Mouse (Mus musculus): ENCODE measurements around the gene Exoc7. TPM values are rescaled to one million over a fixed set of nuclear protein-coding genes. Genes with fewer than 3 reads are reported as not detected.
"Not testable (repeated sequence)": the region's sequence is repeated elsewhere in the genome, so short reads cannot be mapped to it uniquely, and the experiment has no call there.

Exoc7 gene
- polyA plus RNA-seq, 1 experiment: 40.3 TPM

- no peak overlapping the region for H3K27ac ChIP-seq (ENCODE audit: control insufficient read depth, insufficient read depth, low read depth, low read length)
- H3K27me3 ChIP-seq (ENCODE audit: control insufficient read depth, insufficient read depth, low read length): no peaks in the 10 kb centered on the region
- peaks cover 2% of the 10 kb centered on the region for H3K36me3 ChIP-seq (ENCODE audit: control insufficient read depth, insufficient read depth, low read length)
- H3K4me3 ChIP-seq (ENCODE audit: control insufficient read depth, low read depth, low read length): no peak overlapping the region
- TF ChIP-seq CTCF (IDR thresholded peaks at IDR 0.05; ENCODE audit: control insufficient read depth, insufficient read depth, insufficient replicate concordance, low read depth, low read length) (no peak), POLR2A (IDR thresholded peaks at IDR 0.05; ENCODE audit: control insufficient read depth, low read depth, low read length) (no peak)
- H3K4me1 ChIP-seq (ENCODE audit: control insufficient read depth, insufficient read depth, low read length): peaks cover 6% of the 10 kb centered on the region
Measured at GRCm38 (mm10) chr11:116285770-116286191, 21.3 kb downstream of the Exoc7 start.

- TF ChIP-seq POLR2A (IDR thresholded peaks at IDR 0.05; ENCODE audit: control insufficient read depth, low read depth, low read length): no peak
- no peak for TF ChIP-seq CTCF (IDR thresholded peaks at IDR 0.05; ENCODE audit: control insufficient read depth, insufficient read depth, insufficient replicate concordance, low read depth, low read length)
Measured at GRCm38 (mm10) chr11:116283982-116284381, 23.1 kb downstream of the Exoc7 start.

DNA sequence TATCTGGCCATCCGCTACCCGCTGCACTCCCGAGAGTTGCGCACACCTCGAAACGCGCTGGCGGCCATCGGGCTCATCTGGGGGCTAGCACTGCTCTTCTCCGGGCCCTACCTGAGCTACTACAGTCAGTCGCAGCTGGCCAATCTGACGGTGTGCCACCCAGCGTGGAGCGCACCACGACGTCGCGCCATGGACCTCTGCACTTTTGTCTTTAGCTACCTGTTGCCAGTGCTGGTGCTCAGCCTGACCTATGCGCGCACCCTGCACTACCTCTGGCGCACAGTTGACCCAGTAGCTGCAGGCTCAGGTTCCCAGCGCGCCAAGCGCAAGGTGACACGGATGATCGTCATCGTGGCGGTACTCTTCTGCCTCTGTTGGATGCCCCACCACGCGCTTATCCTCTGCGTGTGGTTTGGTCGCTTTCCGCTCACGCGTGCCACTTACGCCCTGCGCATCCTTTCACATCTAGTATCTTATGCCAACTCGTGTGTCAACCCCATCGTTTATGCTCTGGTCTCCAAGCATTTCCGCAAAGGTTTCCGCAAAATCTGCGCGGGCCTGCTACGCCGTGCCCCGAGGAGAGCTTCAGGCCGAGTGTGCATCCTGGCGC lies 24.0 kb downstream of the Exoc7 start:
- no peak overlapping the region for H3K27ac ChIP-seq (ENCODE audit: control insufficient read depth, insufficient read depth, low read depth, low read length)
- peaks cover 6% of the 10 kb centered on the region for H3K4me1 ChIP-seq (ENCODE audit: control insufficient read depth, insufficient read depth, low read length)
- peak overlapping the region; percentile 11 for H3K4me3 ChIP-seq (ENCODE audit: control insufficient read depth, low read depth, low read length)
- H3K27me3 ChIP-seq (ENCODE audit: control insufficient read depth, insufficient read depth, low read length): no peaks in the 10 kb centered on the region
- TF ChIP-seq POLR2A (IDR thresholded peaks at IDR 0.05; ENCODE audit: control insufficient read depth, low read depth, low read length): no peak
- no peak for TF ChIP-seq CTCF (IDR thresholded peaks at IDR 0.05; ENCODE audit: control insufficient read depth, insufficient read depth, insufficient replicate concordance, low read depth, low read length)
- peaks cover 1% of the 10 kb centered on the region; the same call in 1 of the 2 replicates for H3K36me3 ChIP-seq (ENCODE audit: control insufficient read depth, insufficient read depth, low read length)

More at GRCm38 (mm10) chr11:116283982-116284381, 23.1 kb downstream of the Exoc7 start:
- Histone ChIP-seq H3K4me3 (ENCODE audit: control insufficient read depth, low read depth, low read length) (no peak overlapping the region), H3K27me3 (ENCODE audit: control insufficient read depth, insufficient read depth, low read length) (no peaks in the 10 kb centered on the region), H3K4me1 (ENCODE audit: control insufficient read depth, insufficient read depth, low read length) (peaks cover 6% of the 10 kb centered on the region), H3K36me3 (ENCODE audit: control insufficient read depth, insufficient read depth, low read length) (peaks cover 2% of the 10 kb centered on the region; the same call in 1 of the 2 replicates), H3K27ac (ENCODE audit: control insufficient read depth, insufficient read depth, low read depth, low read length) (no peak overlapping the region)

DNA sequence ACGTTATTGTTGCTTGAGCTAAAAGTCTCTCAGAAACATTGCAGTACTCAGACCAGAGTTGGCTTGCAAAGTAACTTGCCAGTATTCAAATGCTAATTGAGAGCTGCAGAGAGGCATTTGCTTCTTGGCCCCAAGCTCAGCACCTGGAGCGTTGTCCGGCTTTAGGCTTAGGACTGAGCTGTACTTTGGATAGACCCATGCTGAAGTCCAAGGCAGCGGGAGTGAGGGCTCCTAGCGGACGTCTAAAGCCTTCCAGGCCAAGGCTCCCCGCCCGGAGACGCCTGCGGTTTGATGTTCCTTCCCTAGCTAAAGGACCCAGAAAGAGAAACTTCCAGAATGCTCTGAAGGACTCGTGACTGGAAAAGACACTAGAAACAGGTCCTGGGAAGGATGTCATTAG lies 24.9 kb downstream of the Exoc7 start:
- no peak overlapping the region for H3K4me3 ChIP-seq (ENCODE audit: control insufficient read depth, low read depth, low read length)
- no peak for TF ChIP-seq CTCF (IDR thresholded peaks at IDR 0.05; ENCODE audit: control insufficient read depth, insufficient read depth, insufficient replicate concordance, low read depth, low read length)
- TF ChIP-seq POLR2A (IDR thresholded peaks at IDR 0.05; ENCODE audit: control insufficient read depth, low read depth, low read length): no peak
- no peak overlapping the region for H3K27ac ChIP-seq (ENCODE audit: control insufficient read depth, insufficient read depth, low read depth, low read length)
- H3K4me1 ChIP-seq (ENCODE audit: control insufficient read depth, insufficient read depth, low read length): peaks cover 6% of the 10 kb centered on the region
- H3K27me3 ChIP-seq (ENCODE audit: control insufficient read depth, insufficient read depth, low read length): no peaks in the 10 kb centered on the region
- H3K36me3 ChIP-seq (ENCODE audit: control insufficient read depth, insufficient read depth, low read length): no peaks in the 10 kb centered on the region

DNA sequence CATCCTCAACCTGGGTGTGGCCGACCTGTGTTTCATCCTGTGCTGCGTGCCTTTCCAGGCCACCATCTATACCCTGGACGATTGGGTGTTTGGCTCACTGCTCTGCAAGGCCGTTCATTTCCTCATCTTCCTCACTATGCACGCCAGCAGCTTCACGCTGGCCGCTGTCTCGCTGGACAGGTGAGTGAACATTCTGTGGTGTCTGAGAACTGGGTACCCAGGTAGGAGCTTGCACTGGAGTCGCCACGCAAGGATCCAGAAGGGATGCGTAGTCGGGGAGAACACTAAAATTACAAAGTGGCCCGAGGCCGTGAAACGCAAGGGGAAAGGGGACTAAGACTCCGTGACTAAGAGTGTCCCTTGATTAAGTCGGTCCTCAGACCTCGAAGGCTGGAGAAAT lies 25.4 kb downstream of the Exoc7 start:
- H3K27me3 ChIP-seq (ENCODE audit: control insufficient read depth, insufficient read depth, low read length): no peaks in the 10 kb centered on the region
- H3K27ac ChIP-seq (ENCODE audit: control insufficient read depth, insufficient read depth, low read depth, low read length): no peak overlapping the region
- TF ChIP-seq CTCF (IDR thresholded peaks at IDR 0.05; ENCODE audit: control insufficient read depth, insufficient read depth, insufficient replicate concordance, low read depth, low read length) (no peak), POLR2A (IDR thresholded peaks at IDR 0.05; ENCODE audit: control insufficient read depth, low read depth, low read length) (no peak)
- H3K4me3 ChIP-seq (ENCODE audit: control insufficient read depth, low read depth, low read length): peak overlapping the region; percentile 19
- no peaks in the 10 kb centered on the region for H3K36me3 ChIP-seq (ENCODE audit: control insufficient read depth, insufficient read depth, low read length)
- peaks cover 6% of the 10 kb centered on the region for H3K4me1 ChIP-seq (ENCODE audit: control insufficient read depth, insufficient read depth, low read length)

DNA sequence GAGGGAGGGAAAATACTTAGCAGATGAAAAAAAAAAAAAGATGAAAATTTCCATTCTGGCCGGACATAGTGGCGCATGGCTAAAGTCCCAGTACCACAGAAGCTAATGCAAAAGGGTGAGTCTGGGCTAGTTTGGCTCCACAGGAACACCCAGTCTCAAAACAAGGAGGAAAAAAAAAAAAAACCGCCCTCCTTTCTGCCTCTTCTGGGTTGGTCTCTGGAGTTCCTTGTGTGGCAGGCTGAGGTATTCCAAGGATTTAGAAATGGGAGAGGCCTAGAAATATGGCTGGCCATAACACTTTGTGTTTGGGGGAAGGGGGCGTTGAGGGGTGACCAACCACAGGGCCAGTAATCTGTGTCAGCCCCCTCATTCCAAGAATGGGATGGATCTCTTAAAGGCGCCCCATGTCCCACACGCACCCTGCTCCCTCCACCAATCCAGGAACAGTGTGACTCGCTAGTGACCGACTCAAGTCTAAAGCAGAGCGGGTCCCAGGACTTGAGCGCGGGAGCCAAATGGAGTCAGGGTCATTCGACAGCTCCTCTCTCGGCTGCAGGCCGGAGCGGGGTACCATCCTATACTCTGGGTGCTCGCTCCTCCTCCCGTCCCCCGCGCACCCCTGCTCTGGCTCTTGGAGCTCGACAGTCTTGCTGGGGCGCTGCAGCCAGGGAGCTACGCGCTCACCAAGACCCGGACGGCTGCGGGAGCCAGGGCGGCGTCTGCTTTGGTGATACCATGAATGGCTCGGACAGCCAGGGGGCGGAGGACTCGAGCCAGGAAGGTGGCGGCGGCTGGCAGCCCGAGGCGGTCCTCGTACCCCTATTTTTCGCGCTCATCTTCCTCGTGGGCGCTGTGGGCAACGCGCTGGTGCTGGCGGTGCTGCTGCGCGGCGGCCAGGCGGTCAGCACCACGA lies 26.0 kb downstream of the Exoc7 start, which contains the start of gene Galr2:
Gene Galr2, plus strand, starts transcription at position 189 of the 913 bp plus-strand sequence.
- no peak within 1 kb of the TSS for H3K27ac ChIP-seq (ENCODE audit: control insufficient read depth, insufficient read depth, low read depth, low read length)
- H3K27me3 ChIP-seq (ENCODE audit: control insufficient read depth, insufficient read depth, low read length): no peaks in the 10 kb centered on the region
- no peaks in the 10 kb centered on the region for H3K36me3 ChIP-seq (ENCODE audit: control insufficient read depth, insufficient read depth, low read length)
- H3K4me1 ChIP-seq (ENCODE audit: control insufficient read depth, insufficient read depth, low read length): peaks cover 6% of the 10 kb centered on the region
- peak within 1 kb of the TSS; percentile 19 for H3K4me3 ChIP-seq (ENCODE audit: control insufficient read depth, low read depth, low read length)
- TF ChIP-seq POLR2A (IDR thresholded peaks at IDR 0.05; ENCODE audit: control insufficient read depth, low read depth, low read length) (no peak), CTCF (IDR thresholded peaks at IDR 0.05; ENCODE audit: control insufficient read depth, insufficient read depth, insufficient replicate concordance, low read depth, low read length) (no peak)

GRCm38 (mm10) chr11:116277184-116277583 lies 29.8 kb downstream of the Exoc7 start:
- H3K27ac ChIP-seq (ENCODE audit: control insufficient read depth, insufficient read depth, low read depth, low read length); H3K4me1 ChIP-seq (ENCODE audit: control insufficient read depth, insufficient read depth, low read length); H3K36me3 ChIP-seq (ENCODE audit: control insufficient read depth, insufficient read depth, low read length); H3K4me3 ChIP-seq (ENCODE audit: control insufficient read depth, low read depth, low read length); H3K27me3 ChIP-seq (ENCODE audit: control insufficient read depth, insufficient read depth, low read length): not testable (repeated sequence)

All from testis, adult 2 months (tissue).